Mouse (Mus musculus): Measurements from ENCODE around the gene Olfr572.

Gene Olfr572

GRCm38 (mm10) chr7:102924109-102924508 lies at the start of gene Olfr572:
Gene Olfr572 (plus strand): TSS chr7:102924409.
- in situ Hi-C loops (cut with MboI), result loop anchor here (25.0 kb wide), 1 partner anchor 412 kb away; no protein-coding TSS in a partner anchor

GRCm38 (mm10) chr7:102876822-102877221 lies 47.4 kb upstream of the Olfr572 start, which contains the start of gene Olfr568:
Gene Olfr568 (plus strand): TSS chr7:102877122.
- in situ Hi-C loops (cut with MboI), result no loop called here

- in situ Hi-C loops (cut with MboI), result no loop called here
These were observed 33.4 kb upstream of the Olfr572 start, which contains the start of gene Olfr569 for GRCm38 (mm10) chr7:102890782-102891181. Gene Olfr569 (minus strand): TSS chr7:102890882.

GRCm38 (mm10) chr7:102915261-102915660 lies 8.9 kb upstream of the Olfr572 start:
- in situ Hi-C loops (cut with MboI), result loop anchor here (25.0 kb wide), 1 partner anchor 403 kb away; no protein-coding TSS in a partner anchor

DNA sequence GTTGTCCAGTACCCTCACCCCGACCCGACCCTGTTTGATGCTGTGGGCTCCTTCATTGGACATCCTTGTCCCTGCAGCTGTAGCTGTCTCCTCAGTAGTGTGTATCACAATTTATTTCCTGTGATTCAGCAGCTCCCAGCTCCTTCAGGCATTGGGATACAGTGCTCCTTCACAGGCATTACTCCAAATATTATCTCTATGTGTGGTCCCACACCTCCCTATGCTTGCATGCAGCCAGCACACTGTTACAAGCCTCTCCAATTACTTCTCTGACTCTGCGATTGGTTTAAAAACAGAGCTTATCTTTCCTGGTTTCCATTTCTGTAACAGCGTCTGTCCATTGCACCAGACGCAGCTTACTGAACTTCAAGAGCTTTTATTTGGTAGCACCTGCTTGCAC lies 7.8 kb upstream of the Olfr572 start:
- in situ Hi-C loops (cut with MboI), result loop anchor here (25.0 kb wide), 1 partner anchor 404 kb away; no protein-coding TSS in a partner anchor

GRCm38 (mm10) chr7:102917032-102917875 lies 7.0 kb upstream of the Olfr572 start, which contains the start of gene Olfr571:
Gene Olfr571 (minus strand): TSS chr7:102917536.
- in situ Hi-C loops (cut with MboI), result loop anchor here (25.0 kb wide), 1 partner anchor 405 kb away; no protein-coding TSS in a partner anchor

DNA sequence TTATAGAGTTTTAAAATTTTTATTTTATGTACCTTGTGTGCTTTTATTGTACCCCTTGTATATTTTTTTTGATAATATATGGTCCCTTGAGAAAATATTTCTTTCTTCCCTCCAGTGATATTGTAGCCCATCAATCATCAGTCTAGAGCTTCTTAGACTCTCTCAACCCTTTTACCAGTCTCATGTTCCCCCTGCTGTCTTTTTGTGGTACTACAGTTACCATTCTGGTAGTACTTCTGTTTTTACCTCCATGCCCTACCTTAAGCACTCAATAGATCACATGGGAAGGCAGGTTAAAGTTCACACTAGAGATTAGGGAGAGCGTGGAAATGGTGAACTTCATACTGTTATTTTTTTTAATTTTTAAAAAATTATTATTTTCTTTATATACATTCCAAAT lies 4.6 kb upstream of the Olfr572 start:
- in situ Hi-C loops (cut with MboI), result loop anchor here (25.0 kb wide), 1 partner anchor 407 kb away; no protein-coding TSS in a partner anchor

GRCm38 (mm10) chr7:102927105-102927504 lies 2.9 kb downstream of the Olfr572 start:
- in situ Hi-C loops (cut with MboI), result no loop called here

- in situ Hi-C loops (cut with MboI), result no loop called here
These were observed 18.3 kb downstream of the Olfr572 start, which contains the start of gene Olfr573-ps1 for GRCm38 (mm10) chr7:102942475-102942874. Gene Olfr573-ps1 (minus strand): TSS chr7:102942575.

GRCm38 (mm10) chr7:102943417-102943816 lies 19.2 kb downstream of the Olfr572 start:
- in situ Hi-C loops (cut with MboI), result no loop called here

DNA sequence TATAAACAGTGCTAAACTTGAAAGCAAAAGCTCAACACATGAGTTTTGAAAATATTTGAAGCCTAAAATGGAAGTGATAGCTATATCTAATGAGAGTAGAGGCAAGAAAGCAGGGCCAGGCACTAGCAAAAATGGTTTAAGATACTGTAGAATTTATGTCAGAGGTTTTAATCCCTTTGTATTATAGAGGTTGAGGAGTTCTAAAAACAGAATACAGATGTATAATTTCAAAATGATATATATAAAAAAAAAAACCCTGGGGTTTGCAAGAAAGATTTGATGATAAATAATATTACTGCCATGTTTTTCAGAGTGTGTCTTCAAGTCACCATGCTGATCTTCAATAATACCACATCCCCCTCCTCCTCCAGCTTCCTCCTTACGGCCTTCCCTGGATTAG lies 24.0 kb downstream of the Olfr572 start, which contains the start of gene Olfr574:
Gene Olfr574 (plus strand): TSS at position 301 of the 400 bp plus-strand sequence.
- in situ Hi-C loops (cut with MboI), result no loop called here

GRCm38 (mm10) chr7:102950732-102951131 lies 26.5 kb downstream of the Olfr572 start:
- in situ Hi-C loops (cut with MboI), result no loop called here

DNA sequence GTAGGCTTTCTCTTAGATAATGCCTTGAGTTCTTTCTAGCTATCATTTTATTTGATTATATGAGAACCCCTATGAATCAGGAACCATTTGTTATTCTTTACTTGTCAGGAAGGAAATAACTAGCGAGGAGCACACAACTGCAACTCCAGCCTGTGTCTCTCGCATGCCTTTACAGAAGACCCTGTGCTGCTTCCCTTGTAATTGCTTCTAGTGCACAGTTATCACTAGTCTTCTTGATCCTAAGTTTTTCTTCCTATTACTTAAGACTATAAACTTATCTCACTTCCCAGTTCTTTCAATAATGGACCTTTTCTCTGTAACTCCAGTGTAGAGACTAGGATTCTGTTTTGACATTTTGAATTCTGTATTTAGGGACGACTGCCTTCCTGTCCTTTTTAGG lies 33.9 kb downstream of the Olfr572 start:
- in situ Hi-C loops (cut with MboI), result no loop called here

DNA sequence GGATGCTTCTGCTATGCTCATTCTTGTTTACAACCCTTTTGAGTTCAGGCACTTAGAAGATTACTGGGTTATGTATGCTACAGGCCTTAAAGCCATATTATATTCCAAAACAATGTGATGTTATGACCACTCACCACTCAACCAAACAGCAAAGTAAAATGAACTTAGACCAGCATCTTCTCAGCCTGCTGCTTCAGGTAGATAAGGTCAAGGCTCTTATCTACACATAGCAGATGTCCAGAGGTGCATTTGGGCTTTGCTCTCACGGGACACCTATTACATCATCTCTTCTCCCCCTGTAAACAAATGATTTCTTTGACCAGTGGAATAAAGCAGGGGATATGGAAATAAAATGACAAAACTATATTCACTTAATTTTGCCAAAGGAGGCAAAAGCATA lies 34.4 kb downstream of the Olfr572 start, which contains the start of gene Olfr575:
Gene Olfr575 (minus strand): TSS at position 183 of the 400 bp plus-strand sequence.
- in situ Hi-C loops (cut with MboI), result no loop called here

GRCm38 (mm10) chr7:102962360-102962759 lies 38.2 kb downstream of the Olfr572 start, which contains the start of gene Olfr576:
Gene Olfr576 (plus strand): TSS chr7:102962660.
- in situ Hi-C loops (cut with MboI), result no loop called here

DNA sequence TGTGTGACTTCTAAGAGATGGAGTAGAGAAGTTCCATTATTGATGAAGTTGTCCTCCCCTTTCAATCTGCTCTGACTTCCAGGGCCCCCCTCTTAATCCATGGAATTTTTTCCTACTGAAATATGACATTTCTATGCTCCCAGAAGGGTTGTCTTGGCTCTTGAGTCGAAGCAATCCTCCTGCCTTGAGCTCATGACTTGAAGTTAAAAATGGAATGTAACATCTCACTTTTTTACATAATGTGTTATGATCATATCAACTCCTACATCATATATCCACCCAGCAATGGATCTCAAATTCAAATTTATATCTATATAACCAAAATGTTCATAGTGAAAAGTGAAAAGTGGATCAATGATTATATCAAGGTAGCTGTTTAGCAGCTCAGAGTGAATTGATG lies 50.2 kb downstream of the Olfr572 start:
- in situ Hi-C loops (cut with MboI), result no loop called here

- in situ Hi-C loops (cut with MboI), result no loop called here
These were observed 51.6 kb downstream of the Olfr572 start, which contains the start of gene Olfr577 for GRCm38 (mm10) chr7:102975843-102976242. Gene Olfr577 (minus strand): TSS chr7:102975943.
